Mouse (Mus musculus) liver, postnatal 0 days (tissue): Measurements from ENCODE around the gene Csf2.

Experiments
- CTCF ChIP-seq: sonication (generic); IDR thresholded peaks from 2 replicates; pipeline ENCODE4 v1.5.1; 2016; ENCODE audit warnings: antibody characterized with exemption, low read depth
- EP300 ChIP-seq: IDR thresholded peaks from 2 replicates; pipeline ENCODE4 v1.6.1; 2016; ENCODE audit warnings: antibody characterized with exemption, low read depth, mild to moderate bottlenecking

DNA sequence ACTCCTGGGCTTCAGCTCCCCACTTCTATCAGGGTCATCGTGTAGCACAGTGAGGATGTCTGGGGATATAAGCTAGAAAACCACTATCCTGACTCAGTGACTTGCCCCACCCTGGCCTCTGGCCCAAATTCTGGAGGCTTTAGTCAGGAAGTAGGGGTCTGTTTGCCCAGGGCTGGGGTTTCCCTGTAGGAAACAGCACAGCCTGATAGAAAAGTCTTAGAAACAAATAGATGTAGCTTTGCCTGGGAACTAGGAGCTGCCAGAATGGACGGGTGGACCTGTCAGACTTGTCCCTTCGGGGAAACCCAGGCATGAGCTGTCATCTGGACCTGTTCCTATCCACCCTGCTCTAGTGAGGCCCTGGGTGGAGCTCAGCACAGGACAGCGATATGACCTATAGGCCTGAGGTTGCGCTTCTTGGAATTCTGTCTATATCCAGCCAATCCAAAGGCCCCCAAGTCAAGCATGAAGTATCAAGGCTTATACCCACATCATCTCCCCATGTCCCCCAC is 24.9 kb downstream of the Csf2 start:
- TF ChIP-seq EP300: no peak
- TF ChIP-seq CTCF: no peak
